Mouse (Mus musculus): ENCODE measurements around the gene Mif. TPM values are rescaled to one million over a fixed set of nuclear protein-coding genes. Genes with fewer than 3 reads are reported as not detected.

The Mif gene
- polyA plus RNA-seq, 1 experiment from 2014 or later = 529 TPM

DNA sequence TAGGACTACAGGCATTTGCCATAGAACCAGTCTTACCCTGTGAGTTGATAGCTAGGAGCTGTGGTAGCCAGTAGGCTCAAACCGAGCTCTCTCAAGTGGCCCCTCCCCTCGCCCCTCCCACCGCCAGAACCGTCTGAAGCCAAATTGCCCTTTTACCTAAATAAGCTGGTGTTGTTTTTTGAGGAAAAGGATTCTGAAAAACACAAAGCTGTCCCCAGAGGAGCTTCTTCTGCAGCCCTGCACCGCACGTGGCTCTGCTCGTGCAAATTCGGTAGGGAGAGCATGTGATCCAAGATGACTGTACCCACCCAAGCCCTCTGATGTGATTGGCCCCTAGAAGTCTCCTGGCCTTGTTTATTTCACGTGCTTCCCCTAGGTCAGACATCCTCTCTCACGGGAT is 24.7 kb downstream of the Mif start:
- H3K9me3 ChIP-seq (ENCODE audit: control insufficient read depth) = no peaks in the 10 kb centered on the region
- WGBS = under 1% methylated on average over 10 of the region's 10 CpGs
- peak overlapping the region; percentile 86 for H3K4me2 ChIP-seq (replicated peaks; ENCODE audit: low read depth)
- no peak overlapping the region; the same call in 1 of the 2 replicates for H3K9ac ChIP-seq (ENCODE audit: low read depth, low read length)
- H3K4me3 ChIP-seq (ENCODE audit: low read depth, low read length) = peak overlapping the region; percentile 55
- TF ChIP-seq CTCF (IDR thresholded peaks at IDR 0.05; ENCODE audit: low read depth) = no peak
- H3K36me3 ChIP-seq (ENCODE audit: control insufficient read depth, insufficient read depth) = no peaks in the 10 kb centered on the region
- peak; percentile 58 for ATAC-seq
- H3K27ac ChIP-seq (ENCODE audit: low read depth, low read length) = peak overlapping the region; percentile 58
- no peaks in the 10 kb centered on the region for H3K27me3 ChIP-seq (replicated peaks; ENCODE audit: control insufficient read depth, insufficient read depth, low read length)
- no peaks in the 10 kb centered on the region for H3K4me1 ChIP-seq (replicated peaks; ENCODE audit: control insufficient read depth, insufficient read depth, low read length)

DNA sequence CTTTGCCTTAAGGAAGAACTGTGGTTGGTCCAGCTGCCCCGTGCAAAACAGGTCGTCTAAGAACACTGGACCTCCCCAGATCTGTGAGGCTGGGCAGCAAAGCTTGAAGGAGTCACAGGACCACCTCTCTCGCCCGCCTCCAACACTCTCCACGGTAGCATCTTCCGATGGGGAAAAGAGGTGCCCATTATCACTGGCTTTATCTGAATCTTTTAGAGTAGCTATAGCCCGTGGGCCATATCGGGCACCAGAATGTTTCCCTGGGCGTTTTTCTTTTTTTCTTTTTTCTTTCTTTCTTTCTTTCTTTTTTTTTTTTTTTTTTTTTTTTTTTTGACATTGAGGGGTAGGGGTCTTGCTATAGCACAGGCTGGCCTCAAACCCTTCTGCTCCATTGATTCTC is 25.3 kb downstream of the Mif start:
- H3K9ac ChIP-seq (ENCODE audit: low read depth, low read length) = peak overlapping the region; percentile 50
- peak overlapping the region; percentile 86 for H3K4me2 ChIP-seq (replicated peaks; ENCODE audit: low read depth)
- H3K9me3 ChIP-seq (ENCODE audit: control insufficient read depth) = no peaks in the 10 kb centered on the region
- H3K36me3 ChIP-seq (ENCODE audit: control insufficient read depth, insufficient read depth) = no peaks in the 10 kb centered on the region
- TF ChIP-seq CTCF (IDR thresholded peaks at IDR 0.05; ENCODE audit: low read depth) = no peak
- H3K27me3 ChIP-seq (replicated peaks; ENCODE audit: control insufficient read depth, insufficient read depth, low read length) = no peaks in the 10 kb centered on the region
- H3K27ac ChIP-seq (ENCODE audit: low read depth, low read length) = peak overlapping the region; percentile 58
- H3K4me1 ChIP-seq (replicated peaks; ENCODE audit: control insufficient read depth, insufficient read depth, low read length) = no peaks in the 10 kb centered on the region
- no peak for ATAC-seq
- H3K4me3 ChIP-seq (ENCODE audit: low read depth, low read length) = peak overlapping the region; percentile 55
- 9% methylated on average over 9 of the region's 9 CpGs for WGBS

DNA sequence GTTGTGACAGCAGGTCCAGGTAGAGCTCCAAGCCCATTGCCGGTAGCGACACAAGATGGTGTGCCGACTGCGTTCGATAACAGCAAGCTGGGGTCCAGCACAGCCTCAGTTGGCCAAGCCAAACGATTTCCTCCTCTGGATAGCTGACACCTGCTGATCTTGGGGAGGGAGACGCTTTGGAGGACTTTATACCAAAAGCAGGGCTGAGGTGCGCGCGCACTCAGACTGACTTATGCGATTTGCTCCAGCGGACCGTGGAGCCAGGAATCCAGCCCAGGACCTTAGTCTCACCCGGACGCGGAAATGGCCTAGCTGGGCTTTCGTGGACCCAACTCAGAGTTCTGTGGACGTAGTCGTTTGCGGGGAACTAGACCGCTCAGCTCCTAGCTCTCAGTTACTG is 25.8 kb downstream of the Mif start:
- H3K27ac ChIP-seq (ENCODE audit: low read depth, low read length) = peak overlapping the region; percentile 55
- peak overlapping the region; percentile 55 for H3K4me3 ChIP-seq (ENCODE audit: low read depth, low read length)
- H3K27me3 ChIP-seq (replicated peaks; ENCODE audit: control insufficient read depth, insufficient read depth, low read length) = no peaks in the 10 kb centered on the region
- peak; percentile 58 for ATAC-seq
- H3K9ac ChIP-seq (ENCODE audit: low read depth, low read length) = peak overlapping the region; percentile 50
- peak overlapping the region; percentile 86 for H3K4me2 ChIP-seq (replicated peaks; ENCODE audit: low read depth)
- H3K4me1 ChIP-seq (replicated peaks; ENCODE audit: control insufficient read depth, insufficient read depth, low read length) = no peaks in the 10 kb centered on the region
- no peaks in the 10 kb centered on the region for H3K9me3 ChIP-seq (ENCODE audit: control insufficient read depth)
- no peaks in the 10 kb centered on the region for H3K36me3 ChIP-seq (ENCODE audit: control insufficient read depth, insufficient read depth)
- WGBS = 4% methylated on average over 21 of the region's 21 CpGs
- TF ChIP-seq CTCF (IDR thresholded peaks at IDR 0.05; ENCODE audit: low read depth) = no peak

DNA sequence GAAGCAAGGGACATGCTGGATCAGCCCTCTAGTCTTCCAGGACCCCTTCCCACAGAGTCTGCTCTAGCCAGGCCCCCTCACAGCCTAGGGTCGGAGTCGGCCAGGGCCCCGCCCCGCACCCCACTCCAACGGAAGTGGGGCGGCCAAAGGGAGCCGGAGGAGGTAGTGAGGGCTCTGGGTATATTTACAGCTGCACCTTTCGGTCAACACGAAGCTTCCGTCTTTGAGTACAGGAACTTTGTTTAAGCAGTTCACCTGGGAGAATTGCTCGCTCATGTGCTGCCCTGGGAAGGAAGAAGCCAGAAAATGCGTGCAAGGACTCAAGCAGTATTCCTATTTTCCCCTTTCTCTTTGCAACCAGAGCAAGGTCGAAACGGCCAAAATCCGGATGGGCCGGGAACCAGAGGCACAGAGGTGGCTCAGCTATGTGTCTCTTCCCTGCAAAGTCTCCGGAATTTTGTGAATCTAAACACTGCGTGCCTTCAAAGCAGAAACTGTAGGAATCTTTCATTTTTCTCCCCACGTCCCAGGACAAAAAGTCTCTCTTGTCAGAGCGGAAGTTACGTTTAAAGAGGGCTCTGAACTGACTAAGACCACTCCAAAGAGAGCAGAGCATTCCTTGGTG is 26.5 kb downstream of the Mif start:
- peak overlapping the region; percentile 86 for H3K4me2 ChIP-seq (replicated peaks; ENCODE audit: low read depth)
- no peak for TF ChIP-seq CTCF (IDR thresholded peaks at IDR 0.05; ENCODE audit: low read depth)

DNA sequence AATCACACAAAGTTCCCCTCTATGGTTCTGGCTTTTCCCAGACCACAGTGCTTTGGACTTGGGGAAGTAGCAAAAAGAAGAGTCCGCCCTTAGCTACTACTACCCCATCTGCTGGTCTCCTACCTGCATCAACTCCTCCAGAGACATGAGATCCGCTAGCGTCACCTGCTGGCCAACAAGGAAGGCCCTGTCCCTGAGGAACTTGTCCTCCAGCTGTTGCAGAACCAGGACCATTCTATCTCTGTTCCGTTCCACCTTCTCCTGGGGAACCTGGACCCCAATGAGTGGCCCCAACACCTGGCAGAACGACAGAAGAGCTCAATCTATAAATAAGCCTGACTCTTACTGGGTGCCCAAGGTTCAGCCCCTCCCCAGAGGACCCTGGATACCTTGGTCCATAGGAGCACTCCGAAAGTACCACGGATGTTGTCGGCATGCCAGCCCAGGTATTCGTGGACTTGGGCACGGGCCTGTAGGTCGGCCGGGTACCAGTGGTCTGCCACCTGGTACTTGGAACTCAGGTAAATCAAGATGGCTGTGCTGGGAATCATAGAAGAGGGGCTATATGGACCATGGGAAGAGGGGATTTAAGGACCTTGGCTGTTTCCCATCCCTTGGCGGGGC is 27.7 kb downstream of the Mif start:
- Histone ChIP-seq H3K4me3 (ENCODE audit: low read depth, low read length) (no peak overlapping the region), H3K9me3 (ENCODE audit: control insufficient read depth) (no peaks in the 10 kb centered on the region), H3K4me1 (replicated peaks; ENCODE audit: control insufficient read depth, insufficient read depth, low read length) (no peaks in the 10 kb centered on the region), H3K27me3 (replicated peaks; ENCODE audit: control insufficient read depth, insufficient read depth, low read length) (no peaks in the 10 kb centered on the region), H3K9ac (ENCODE audit: low read depth, low read length) (no peak overlapping the region), H3K4me2 (replicated peaks; ENCODE audit: low read depth) (no peak overlapping the region), H3K36me3 (ENCODE audit: control insufficient read depth, insufficient read depth) (no peaks in the 10 kb centered on the region), H3K27ac (ENCODE audit: low read depth, low read length) (no peak overlapping the region)
- WGBS = 65% methylated on average over 13 of the region's 13 CpGs
- peak; percentile 96 for TF ChIP-seq CTCF (IDR thresholded peaks at IDR 0.05; ENCODE audit: low read depth)
- 0 out of 2 replicates have a peak, but pooled peaks have one; percentile 5 for ATAC-seq

More for the DNA sequence above, 26.5 kb downstream of the Mif start:
- Histone ChIP-seq H3K4me3 (ENCODE audit: low read depth, low read length) (peak overlapping the region; percentile 55), H3K9ac (ENCODE audit: low read depth, low read length) (peak overlapping the region; percentile 50), H3K9me3 (ENCODE audit: control insufficient read depth) (no peaks in the 10 kb centered on the region), H3K27me3 (replicated peaks; ENCODE audit: control insufficient read depth, insufficient read depth, low read length) (no peaks in the 10 kb centered on the region), H3K27ac (ENCODE audit: low read depth, low read length) (peak overlapping the region; percentile 55), H3K4me1 (replicated peaks; ENCODE audit: control insufficient read depth, insufficient read depth, low read length) (no peaks in the 10 kb centered on the region), H3K36me3 (ENCODE audit: control insufficient read depth, insufficient read depth) (no peaks in the 10 kb centered on the region)
- no peak for ATAC-seq
- WGBS = 9% methylated on average over 21 of the region's 21 CpGs

DNA sequence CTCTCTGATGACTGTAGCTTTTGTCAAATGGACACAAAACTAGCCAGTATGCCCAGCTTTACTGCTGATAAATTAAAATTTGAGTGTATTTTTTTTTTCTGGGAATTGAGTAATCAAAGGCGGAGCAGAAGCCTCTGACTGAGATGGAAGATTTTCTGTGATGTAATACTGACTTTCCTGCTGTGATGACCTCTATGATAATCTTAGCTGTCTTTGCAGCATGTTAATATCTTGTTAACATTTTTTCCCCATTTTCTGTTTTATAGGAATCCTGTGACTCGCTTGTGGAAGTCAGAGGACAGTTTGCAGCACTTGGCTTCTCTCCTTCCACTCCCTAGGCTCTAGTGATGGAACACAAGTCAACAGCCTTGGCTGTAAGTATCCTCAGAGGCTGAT is 29.8 kb downstream of the Mif start:
- no peaks in the 10 kb centered on the region for H3K27me3 ChIP-seq (replicated peaks; ENCODE audit: control insufficient read depth, insufficient read depth, low read length)
- no peak for ATAC-seq
- H3K36me3 ChIP-seq (ENCODE audit: control insufficient read depth, insufficient read depth) = no peaks in the 10 kb centered on the region
- no peak for TF ChIP-seq CTCF (IDR thresholded peaks at IDR 0.05; ENCODE audit: low read depth)
- H3K9ac ChIP-seq (ENCODE audit: low read depth, low read length) = no peak overlapping the region
- no peak overlapping the region for H3K4me3 ChIP-seq (ENCODE audit: low read depth, low read length)
- no peak overlapping the region for H3K27ac ChIP-seq (ENCODE audit: low read depth, low read length)
- 83% methylated on average over 2 of the region's 2 CpGs for WGBS
- H3K9me3 ChIP-seq (ENCODE audit: control insufficient read depth) = no peaks in the 10 kb centered on the region
- no peaks in the 10 kb centered on the region for H3K4me1 ChIP-seq (replicated peaks; ENCODE audit: control insufficient read depth, insufficient read depth, low read length)
- no peak overlapping the region for H3K4me2 ChIP-seq (replicated peaks; ENCODE audit: low read depth)

All from intestine, postnatal 0 days (tissue).